In the genomic region with DNA sequence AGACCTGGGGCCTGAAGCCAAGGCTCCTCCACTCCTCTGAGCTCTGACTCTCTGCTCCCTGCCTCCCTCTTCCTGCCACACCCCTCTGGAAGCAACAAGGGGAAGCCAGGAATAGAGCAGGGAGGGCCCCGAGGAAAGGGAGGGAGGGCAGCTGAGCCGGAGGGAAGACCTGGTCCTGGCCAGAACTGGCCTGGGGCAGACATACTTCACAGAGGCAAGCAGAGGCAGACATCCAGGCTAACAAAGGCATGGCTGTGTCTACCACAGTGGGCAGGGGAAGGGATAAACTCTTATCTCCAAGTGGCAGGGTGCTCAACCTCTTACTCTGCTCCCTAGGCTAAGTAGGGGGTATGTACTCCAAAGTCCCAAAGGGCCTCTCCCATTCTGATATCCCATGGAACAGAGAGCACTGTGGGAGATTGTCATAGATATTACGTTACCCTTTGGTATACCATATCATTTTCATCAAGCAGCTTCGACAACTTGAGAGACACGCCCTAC, we compare ENCODE assay signal across 8 mouse cellular contexts. TPM values are rescaled to one million over a fixed set of nuclear protein-coding genes. Genes with fewer than 3 reads are reported as not detected.
DNase-seq lines count a peak whose midpoint lies in the region; ATAC-seq and TF ChIP-seq lines count a peak whose summit lies in the region.

No protein-coding gene starts in this region.

- DNase-seq in midbrain, embryonic 10.5 days (ENCODE audit: low spot score): no peak
- peak; percentile 64 for DNase-seq in gastrocnemius, adult 18-20 months (ENCODE audit: low spot score)
- DNase-seq in kidney, adult 11 months: peak; percentile 39
- peak; percentile 57 for DNase-seq in lung, embryonic 14.5 days
- DNase-seq in left cerebral cortex, postnatal 14 days (ENCODE audit: low spot score in 2 of 2): no peak
- no peak for DNase-seq in cerebellum, postnatal 10 days

- 0 out of 2 replicates have a peak overlapping the region, but pooled peaks have one; percentile 55 for H3K27ac ChIP-seq in midbrain, embryonic 10.5 days (replicated peaks)
- no peak overlapping the region for H3K27ac ChIP-seq in midbrain, embryonic 16.5 days (ENCODE audit: low read length)
- H3K27ac ChIP-seq in lung, embryonic 14.5 days (ENCODE audit: low read depth): peak overlapping the region; percentile 54; the same call in 1 of the 2 replicates

- peaks cover 59% of the 10 kb centered on the region for H3K4me1 ChIP-seq in midbrain, embryonic 10.5 days
- peaks cover 4% of the 10 kb centered on the region for H3K4me1 ChIP-seq in midbrain, embryonic 16.5 days (ENCODE audit: control insufficient read depth, insufficient read depth, low read length)
- H3K4me1 ChIP-seq in lung, embryonic 14.5 days (ENCODE audit: insufficient read depth): peaks cover 23% of the 10 kb centered on the region

- H3K4me2 ChIP-seq in midbrain, embryonic 16.5 days (ENCODE audit: low read length): no peak overlapping the region
- no peak overlapping the region for H3K4me2 ChIP-seq in lung, embryonic 14.5 days

- H3K4me3 ChIP-seq in midbrain, embryonic 10.5 days: no peak overlapping the region
- H3K4me3 ChIP-seq in midbrain, embryonic 16.5 days (ENCODE audit: low read depth, low read length): no peak overlapping the region
- no peak overlapping the region for H3K4me3 ChIP-seq in lung, embryonic 14.5 days (ENCODE audit: low read depth, low read length)

- H3K9me3 ChIP-seq in midbrain, embryonic 10.5 days (replicated peaks): no peaks in the 10 kb centered on the region
- H3K9me3 ChIP-seq in midbrain, embryonic 16.5 days (replicated peaks; ENCODE audit: control insufficient read depth, low read length, poor library complexity, severe bottlenecking): no peaks in the 10 kb centered on the region
- H3K9me3 ChIP-seq in lung, embryonic 14.5 days (ENCODE audit: low read depth, low read length): no peaks in the 10 kb centered on the region

- ATAC-seq in midbrain, embryonic 16.5 days: no peak
- peak; percentile 42 for ATAC-seq in lung, embryonic 14.5 days (ENCODE audit: insufficient read depth)
- no peak for ATAC-seq in cerebellum, adult (ENCODE audit: insufficient number of reproducible peaks, low FRiP score, low TSS enrichment)

- no peaks in the 10 kb centered on the region for H3K27me3 ChIP-seq in midbrain, embryonic 10.5 days (ENCODE audit: low read depth, poor library complexity, severe bottlenecking)
- H3K27me3 ChIP-seq in midbrain, embryonic 16.5 days (ENCODE audit: control insufficient read depth, insufficient read depth, low read depth, low read length): no peaks in the 10 kb centered on the region
- H3K27me3 ChIP-seq in lung, embryonic 14.5 days (ENCODE audit: insufficient read depth, low read length): no peaks in the 10 kb centered on the region

- H3K36me3 ChIP-seq in midbrain, embryonic 10.5 days: peaks cover 57% of the 10 kb centered on the region
- peaks cover 9% of the 10 kb centered on the region; the same call in 1 of the 2 replicates for H3K36me3 ChIP-seq in midbrain, embryonic 16.5 days (ENCODE audit: control insufficient read depth, insufficient read depth, low read length)
- H3K36me3 ChIP-seq in lung, embryonic 14.5 days (ENCODE audit: insufficient read depth): peaks cover 27% of the 10 kb centered on the region

- no peak for TF ChIP-seq CTCF in lung, embryonic 14.5 days (IDR thresholded peaks at IDR 0.05; ENCODE audit: low read depth)

- H3K9ac ChIP-seq in midbrain, embryonic 16.5 days (ENCODE audit: low read depth, low read length): no peak overlapping the region
- no peak overlapping the region for H3K9ac ChIP-seq in lung, embryonic 14.5 days

- intact Hi-C loops in left cerebral cortex, postnatal 14 days (cut with DNase I): no loop called here

- WGBS in midbrain, embryonic 10.5 days: 73% methylated on average over 5 of the region's 5 CpGs
- 82% methylated on average over 5 of the region's 5 CpGs for WGBS in midbrain, embryonic 16.5 days
- WGBS in lung, embryonic 14.5 days: 53% methylated on average over 5 of the region's 5 CpGs

RNA-seq across cellular contexts. Expression of gene Cyb5r3, which starts 7.4 kb away (rescaled TPM):
- polyA plus RNA-seq in midbrain, embryonic 10.5 days (2016; fragmentation: Nextera tagmentation; extraction: Ambion mirVana): 218 and 255 TPM in 2 replicates
- polyA plus RNA-seq in midbrain, embryonic 16.5 days (2015; fragmentation: Nextera tagmentation; extraction: Ambion mirVana): 107 and 121 TPM in 2 replicates
- 10 to 100 TPM; 40.3 to 50.1 TPM for total RNA-seq in gastrocnemius, adult 18-20 months (2021)
- 161 and 164 TPM in 2 replicates for polyA plus RNA-seq in lung, embryonic 14.5 days (2014; fragmentation: Nextera tagmentation; extraction: Ambion mirVana)
- total RNA-seq in left cerebral cortex, postnatal 14 days (2021): 10 to 100 TPM; 67.9 to 69.6 TPM

RNA-seq across cellular contexts. Expression of gene Poldip3, which starts 15.8 kb away (rescaled TPM):
- 189 and 190 TPM in 2 replicates for polyA plus RNA-seq in midbrain, embryonic 10.5 days (2016; fragmentation: Nextera tagmentation; extraction: Ambion mirVana)
- polyA plus RNA-seq in midbrain, embryonic 16.5 days (2015; fragmentation: Nextera tagmentation; extraction: Ambion mirVana): 140 and 145 TPM in 2 replicates
- total RNA-seq in gastrocnemius, adult 18-20 months (2021): 10 to 100 TPM; 15.7 to 17.1 TPM
- polyA plus RNA-seq in lung, embryonic 14.5 days (2014; fragmentation: Nextera tagmentation; extraction: Ambion mirVana): 159 and 162 TPM in 2 replicates
- total RNA-seq in left cerebral cortex, postnatal 14 days (2021): 10 to 100 TPM; 84.2 to 88.4 TPM

RNA-seq across cellular contexts. Expression of gene Rrp7a, which starts 42.4 kb away (rescaled TPM):
- 88.1 and 91.4 TPM in 2 replicates for polyA plus RNA-seq in midbrain, embryonic 10.5 days (2016; fragmentation: Nextera tagmentation; extraction: Ambion mirVana)
- 90.6 and 93.0 TPM in 2 replicates for polyA plus RNA-seq in midbrain, embryonic 16.5 days (2015; fragmentation: Nextera tagmentation; extraction: Ambion mirVana)
- 10 to 100 TPM; 37.4 to 46.5 TPM for total RNA-seq in gastrocnemius, adult 18-20 months (2021)
- polyA plus RNA-seq in lung, embryonic 14.5 days (2014; fragmentation: Nextera tagmentation; extraction: Ambion mirVana): 51.0 and 59.3 TPM in 2 replicates
- 100 to 1,000 TPM; 131 to 151 TPM for total RNA-seq in left cerebral cortex, postnatal 14 days (2021)

Comparison
In these comparisons a context has a peak if more than half of its experiments do, and no peak if none do; other contexts are left out.
1. DNase-seq: peak in gastrocnemius, adult 18-20 months (single experiment), kidney, adult 11 months (single experiment) and lung, embryonic 14.5 days (single experiment); none in midbrain, embryonic 10.5 days (single experiment), left cerebral cortex, postnatal 14 days (0 of 2) and cerebellum, postnatal 10 days (0 of 2).